Mouse (Mus musculus) monocyte, adult 5-6 weeks (primary cell): ENCODE results near the gene Krt12. TPM values are rescaled to one million over a fixed set of nuclear protein-coding genes. Genes with fewer than 3 reads are reported as not detected.

Experiments
- total RNA-seq: library from RNA; stranded (forward); fragments of 200-1000, 200-491, 200-594 nt; gene quantifications from 3 replicates; pipeline ENCODE4 v1.2.3, GENCODE M21; 2017

Krt12 gene
- total RNA-seq, 1 experiment from 2014 or later: not detected

Other genes starting within 250 kb of the Krt12 start
- gene Smarce1, start 191.2 kb downstream of the Krt12 start, total RNA-seq: 270 to 349 TPM (median 329 TPM) in 3 replicates
- gene Krt222, start 178.2 kb downstream of the Krt12 start, total RNA-seq: 0.64 to 3.8 TPM (median 1.7 TPM) in 3 replicates
- gene Krt24, start 137.0 kb downstream of the Krt12 start, total RNA-seq: not detected in 3 replicates
- gene Krt25, start 99.3 kb downstream of the Krt12 start, total RNA-seq: not detected in 3 replicates
- gene Krt26, start 84.3 kb downstream of the Krt12 start, total RNA-seq: not detected in 3 replicates
- gene Krt27, start 71.2 kb downstream of the Krt12 start, total RNA-seq: not detected in 3 replicates
- not detected in 3 replicates for gene Krt28, start 47.4 kb downstream of the Krt12 start, total RNA-seq
- 0.29 to 3.1 TPM (median 1.6 TPM) in 3 replicates for gene Krt10, start 32.9 kb downstream of the Krt12 start, total RNA-seq
- not detected in 3 replicates for gene Krt20, start 15.9 kb upstream of the Krt12 start, total RNA-seq
- not detected in 3 replicates for gene Krt23, start 70.9 kb upstream of the Krt12 start, total RNA-seq
- gene Krt39, start 99.1 kb upstream of the Krt12 start, total RNA-seq: not detected in 3 replicates
- gene Krt40, start 120.9 kb upstream of the Krt12 start, total RNA-seq: not detected in 3 replicates
- gene Krtap3-3, start 128.6 kb upstream of the Krt12 start, total RNA-seq: not detected in 3 replicates
- gene Krtap3-2, start 134.6 kb upstream of the Krt12 start, total RNA-seq: not detected in 3 replicates
- gene Gm11939, start 137.2 kb upstream of the Krt12 start, total RNA-seq: not detected in 3 replicates
- gene Krtap3-1, start 144.4 kb upstream of the Krt12 start, total RNA-seq: not detected in 3 replicates
- not detected in 3 replicates for gene Krtap1-5, start 158.8 kb upstream of the Krt12 start, total RNA-seq
- not detected in 3 replicates for gene Krtap1-4, start 161.4 kb upstream of the Krt12 start, total RNA-seq
- not detected in 3 replicates for gene Krtap1-3, start 169.1 kb upstream of the Krt12 start, total RNA-seq
- not detected in 3 replicates for gene Krtap9-3, start 175.8 kb upstream of the Krt12 start, total RNA-seq
- gene Gm11938, start 181.0 kb upstream of the Krt12 start, total RNA-seq: not detected in 3 replicates
- not detected in 3 replicates for gene Gm11937, start 187.9 kb upstream of the Krt12 start, total RNA-seq
- gene Krtap2-4, start 192.6 kb upstream of the Krt12 start, total RNA-seq: not detected in 3 replicates
- gene Gm11562, start 198.2 kb upstream of the Krt12 start, total RNA-seq: not detected in 3 replicates
- not detected in 3 replicates for gene Krtap4-1, start 206.0 kb upstream of the Krt12 start, total RNA-seq
- gene Krtap4-2, start 212.8 kb upstream of the Krt12 start, total RNA-seq: not detected in 3 replicates
- not detected in 3 replicates for gene Krtap4-7, start 221.8 kb upstream of the Krt12 start, total RNA-seq
- gene Gm11555, start 228.0 kb upstream of the Krt12 start, total RNA-seq: not detected in 3 replicates
- gene Gm11563, start 236.7 kb upstream of the Krt12 start, total RNA-seq: not detected in 3 replicates
- not detected in 3 replicates for gene Krtap4-6, start 243.7 kb upstream of the Krt12 start, total RNA-seq